Mouse (Mus musculus): ENCODE results near the gene Arl14.

The Arl14 gene

DNA sequence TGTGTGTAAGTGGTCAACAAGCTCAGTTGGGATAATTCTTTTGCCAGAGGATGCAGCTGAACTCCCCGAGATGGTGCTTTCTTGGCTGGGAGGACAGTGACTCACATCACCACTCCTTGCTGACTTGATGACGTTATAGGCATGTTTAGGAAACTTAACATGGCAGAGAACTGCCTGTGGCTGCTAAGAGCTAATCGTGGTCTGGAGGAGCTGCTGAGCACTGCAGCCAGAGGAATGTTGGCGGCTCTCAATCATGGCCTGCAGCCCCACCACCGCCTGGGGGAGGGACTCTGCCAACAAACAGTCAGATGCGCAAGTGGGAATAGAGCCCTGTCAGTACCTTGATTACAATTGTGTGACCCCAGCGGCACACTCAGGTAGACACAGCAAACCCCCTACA lies 49.6 kb downstream of the Arl14 start:
- DNase-seq (ENCODE audit: low spot score in 2 of 2): no peak
